ENCODE assay signal across 10 mouse cellular contexts in the genomic region with DNA sequence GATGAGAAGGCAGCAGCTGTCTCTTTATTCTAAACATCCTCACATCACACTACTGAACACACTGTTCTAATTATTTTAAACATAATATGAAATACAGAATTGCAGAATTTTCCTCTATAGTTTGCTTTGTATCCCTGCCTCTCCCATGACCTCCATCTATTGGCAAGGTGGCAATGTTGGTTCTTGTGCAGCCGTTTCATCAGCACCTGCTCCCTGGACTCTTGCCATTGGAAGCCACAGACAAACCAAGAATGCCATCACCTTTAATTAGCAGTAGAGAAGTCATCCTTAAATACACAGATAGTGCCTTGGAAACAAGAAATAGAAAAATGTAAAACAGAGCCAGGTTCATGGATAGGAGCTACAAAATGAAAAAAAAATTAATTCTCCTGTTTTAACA.
"Had no signal": no experiment of that assay in that cellular context is flagged by ENCODE, and none has a peak within 500 bp of the region (broad histone marks: within the 10 kb centered on the region; RNA-seq: fewer than 3 reads in every experiment).

No protein-coding gene starts in this region.

- DNase-seq: kidney, postnatal 25 days; layer of hippocampus, adult 9-11 months; layer of hippocampus, postnatal 36 days; lung, adult 18-20 months; midbrain, embryonic 14.5 days; retina, postnatal 1 day; right cerebral cortex, postnatal 4 days; spleen, adult 18-20 months; thymus, adult 18-20 months; thymus, postnatal 14 days had no signal
